Mouse (Mus musculus) liver, adult 2 months (tissue): Measurements from ENCODE around the gene Prss57.

ENCODE experiments used
- CTCF ChIP-seq: fragments of 200-500 bp; IDR thresholded peaks from 2 replicates; pipeline ENCODE4 v1.5.1; 2011; ENCODE audit warnings: low read depth, low read length, control low read depth
- POLR2A ChIP-seq: fragments of 200-500 bp; IDR thresholded peaks from 2 replicates; pipeline ENCODE4 v1.6.1; 2011; ENCODE audit warnings: low read length, control low read depth; ENCODE audit not compliant: insufficient read depth; ENCODE audit errors: extremely low read depth

DNA sequence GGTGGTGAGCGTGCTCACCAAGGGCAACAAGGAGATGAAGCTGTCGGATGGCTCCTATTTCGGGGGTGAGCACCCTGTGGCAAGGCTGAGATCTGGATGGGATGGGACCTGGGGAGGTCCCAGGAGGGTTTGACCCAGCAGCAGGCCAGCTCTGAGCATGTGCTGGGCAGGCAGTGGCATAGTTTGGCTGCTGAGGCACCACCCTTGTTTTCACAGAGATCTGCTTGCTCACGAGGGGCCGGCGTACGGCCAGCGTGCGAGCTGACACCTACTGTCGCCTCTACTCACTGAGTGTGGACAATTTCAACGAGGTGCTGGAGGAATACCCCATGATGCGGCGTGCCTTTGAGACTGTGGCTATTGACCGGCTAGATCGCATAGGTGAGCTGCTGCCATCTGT lies 56.9 kb downstream of the Prss57 start:
- TF ChIP-seq POLR2A (no peak), CTCF (no peak)
